ENCODE assay signal across 10 mouse cellular contexts in genomic region chr8:124448962-124449670, GRCm38 (mm10). TPM values are rescaled to one million over a fixed set of nuclear protein-coding genes. Genes with fewer than 3 reads are reported as not detected.
DNase-seq lines count a peak whose midpoint lies in the region; ATAC-seq and TF ChIP-seq lines count a peak whose summit lies in the region.
"Had no signal": no experiment of that assay in that cellular context is flagged by ENCODE, and none has a peak within 500 bp of the region (broad histone marks: within the 10 kb centered on the region; RNA-seq: fewer than 3 reads in every experiment).

No protein-coding gene starts in this region.

- H3K4me1 ChIP-seq in heart, adult 2 months (ENCODE audit: control insufficient read depth, insufficient read depth, low read length), result no peaks in the 10 kb centered on the region; the same call in 1 of the 2 replicates
- no peaks in the 10 kb centered on the region for H3K4me1 ChIP-seq in heart, embryonic 12.5 days (replicated peaks)
- no peaks in the 10 kb centered on the region for H3K4me1 ChIP-seq in cortical plate, adult 2 months (ENCODE audit: control insufficient read depth, insufficient read depth, low read length)
- H3K4me1 ChIP-seq in limb, embryonic 10.5 days, result no peaks in the 10 kb centered on the region

- H3K4me2 ChIP-seq in heart, embryonic 12.5 days, result no peak overlapping the region

- DNase-seq in heart, adult 2 months, result peak; percentile 23 to 39
- peak; percentile 59 to 71 for DNase-seq in heart, postnatal 14 days
- DNase-seq in mesoderm, embryonic 11.5 days (ENCODE audit: low read depth, low spot score), result peak; percentile 50
- no peak for DNase-seq in limb, embryonic 10.5 days (ENCODE audit: low spot score)
- no peak for DNase-seq in layer of hippocampus, postnatal 25 days (ENCODE audit: extremely low spot score in 1 of 2, low spot score in 1 of 2)
- no peak for DNase-seq in testis, postnatal 10 days (ENCODE audit: low spot score)
- DNase-seq: right cerebral cortex, postnatal 25 days; thymus, postnatal 36 days had no signal

- 0 out of 2 replicates have a peak, but pooled peaks cover 4% of the 10 kb centered on the region for H3K9me3 ChIP-seq in heart, embryonic 12.5 days (replicated peaks)
- H3K9me3 ChIP-seq in limb, embryonic 10.5 days (replicated peaks), result no peaks in the 10 kb centered on the region

- 50% methylated on average over 10 of the region's 10 CpGs for WGBS in heart, adult 2 months
- WGBS in heart, embryonic 12.5 days, result 58% methylated on average over 10 of the region's 10 CpGs
- WGBS in limb, embryonic 10.5 days, result 80% methylated on average over 10 of the region's 10 CpGs

- no peak for TF ChIP-seq CTCF in heart, adult 2 months (IDR thresholded peaks at IDR 0.05)
- TF ChIP-seq CTCF in cortical plate, adult 2 months (IDR thresholded peaks at IDR 0.05; ENCODE audit: extremely low read depth, insufficient read depth, low read length), result no peak

- 0 out of 2 replicates have a peak, but pooled peaks have one; percentile 27 for TF ChIP-seq EP300 in heart, adult 2 months (IDR thresholded peaks at IDR 0.05; ENCODE audit: insufficient read depth, low read depth, low read length)

- ATAC-seq in heart, embryonic 12.5 days (ENCODE audit: insufficient number of reproducible peaks, low FRiP score), result no peak

- no peak overlapping the region for H3K9ac ChIP-seq in heart, adult 2 months (ENCODE audit: low read depth, low read length)
- H3K9ac ChIP-seq in heart, embryonic 12.5 days, result no peak overlapping the region

- no peak overlapping the region for H3K27ac ChIP-seq in heart, adult 2 months
- H3K27ac ChIP-seq in heart, embryonic 12.5 days (ENCODE audit: poor library complexity, severe bottlenecking), result no peak overlapping the region
- peak overlapping the region; percentile 75; the same call in 1 of the 2 replicates for H3K27ac ChIP-seq in cortical plate, adult 2 months (ENCODE audit: insufficient read depth, low read length)
- no peak overlapping the region for H3K27ac ChIP-seq in limb, embryonic 10.5 days

- no peaks in the 10 kb centered on the region for H3K79me2 ChIP-seq in heart, adult 2 months (replicated peaks; ENCODE audit: control insufficient read depth, insufficient read depth, low read length)

- no peaks in the 10 kb centered on the region; the same call in 1 of the 2 replicates for H3K27me3 ChIP-seq in heart, adult 2 months (ENCODE audit: control insufficient read depth, insufficient read depth, low read length)
- H3K27me3 ChIP-seq in heart, embryonic 12.5 days (replicated peaks), result no peaks in the 10 kb centered on the region
- no peaks in the 10 kb centered on the region for H3K27me3 ChIP-seq in limb, embryonic 10.5 days (ENCODE audit: low read depth, poor library complexity, severe bottlenecking)

- no peak for TF ChIP-seq POLR2A in heart, adult 2 months (IDR thresholded peaks at IDR 0.05; ENCODE audit: insufficient read depth, low read depth, low read length)
- TF ChIP-seq POLR2A in cortical plate, adult 2 months (IDR thresholded peaks at IDR 0.05; ENCODE audit: extremely low read depth, insufficient read depth, low read length), result no peak

- H3K36me3 ChIP-seq in heart, adult 2 months (ENCODE audit: control insufficient read depth, insufficient read depth, low read length), result no peaks in the 10 kb centered on the region
- H3K36me3 ChIP-seq in heart, embryonic 12.5 days, result no peaks in the 10 kb centered on the region
- H3K36me3 ChIP-seq in limb, embryonic 10.5 days, result no peaks in the 10 kb centered on the region

- H3K4me3 ChIP-seq in heart, adult 2 months, result no peak overlapping the region
- no peak overlapping the region for H3K4me3 ChIP-seq in heart, embryonic 12.5 days
- no peak overlapping the region for H3K4me3 ChIP-seq in cortical plate, adult 2 months (ENCODE audit: insufficient read depth, low read length)
- no peak overlapping the region for H3K4me3 ChIP-seq in limb, embryonic 10.5 days

- intact Hi-C loops in heart, adult 2 months (cut with DNase I), result no loop called here
- intact Hi-C loops in heart, postnatal 14 days (cut with DNase I), result no loop called here

RNA-seq across cellular contexts. Expression of gene Pgbd5, which starts 9.7 kb away (rescaled TPM):
- total RNA-seq in heart, adult 2 months (2021), result under 1 TPM; 0.43 to 0.55 TPM
- polyA plus RNA-seq in heart, adult 2 months (2012; rRNA removed), result 0.82 and 0.98 TPM in 2 replicates
- 2.5 and 2.6 TPM in 2 replicates for polyA plus RNA-seq in heart, embryonic 12.5 days (2016; fragmentation: Nextera tagmentation; extraction: Ambion mirVana)
- 184 and 196 TPM in 2 replicates for polyA plus RNA-seq in cortical plate, adult 2 months (2012; rRNA removed)
- 1 to 10 TPM; 2.0 to 2.2 TPM for total RNA-seq in heart, postnatal 14 days (2021)
- polyA plus RNA-seq in limb, embryonic 10.5 days (2016; fragmentation: Nextera tagmentation; extraction: Ambion mirVana), result 0.20 and 0.35 TPM in 2 replicates
- 100 to 1,000 TPM; 261 to 272 TPM for total RNA-seq in layer of hippocampus, postnatal 25 days (2021)

Comparison
In these comparisons a context has a peak if more than half of its experiments do, and no peak if none do; other contexts are left out.
1. DNase-seq: peak in heart, adult 2 months (2 of 2), heart, postnatal 14 days (2 of 2) and mesoderm, embryonic 11.5 days (single experiment); none in limb, embryonic 10.5 days (single experiment), layer of hippocampus, postnatal 25 days (0 of 2) and testis, postnatal 10 days (single experiment).
2. RNA of gene Pgbd5, which starts 9.7 kb away (polyA plus RNA-seq): 184 to 196 TPM in cortical plate, adult 2 months; 2.5 to 2.6 TPM in heart, embryonic 12.5 days, 0.82 to 0.98 TPM in heart, adult 2 months and 0.20 to 0.35 TPM in limb, embryonic 10.5 days; every median in the first group is over 10 times any median in the second.